Mouse (Mus musculus): ENCODE data around the gene Tmpo.

Gene Tmpo

DNA sequence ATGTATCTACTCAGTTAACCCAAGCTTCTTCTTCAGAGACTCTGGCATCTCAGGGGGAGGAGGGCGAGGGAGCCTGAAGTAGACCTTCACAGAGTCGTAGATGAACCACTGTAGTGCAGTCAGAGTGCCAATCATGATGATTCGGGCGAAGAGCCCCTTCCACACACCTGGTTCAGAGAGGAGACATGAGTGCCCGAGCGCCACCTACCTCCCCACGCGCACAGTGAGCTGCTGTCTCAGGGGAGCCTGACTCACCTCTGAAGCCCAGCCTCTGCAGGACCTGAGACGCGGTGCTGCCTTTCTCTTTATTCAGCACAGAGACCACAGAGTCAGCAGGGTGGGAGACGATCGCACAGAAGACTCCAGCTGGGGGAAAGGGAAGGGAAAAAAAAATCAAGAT is 64.2 kb downstream of the Tmpo start:
- in situ Hi-C loops (cut with MboI, MseI) = loop anchor here (5.0 kb wide), 1 partner anchor 35 kb away; no protein-coding TSS in a partner anchor

- in situ Hi-C loops (cut with MboI, MseI) = loop anchor here (10.0 kb wide), 1 partner anchor 1075 kb away; no protein-coding TSS in a partner anchor
Measured at GRCm38 (mm10) chr10:91109841-91110240, 71.3 kb downstream of the Tmpo start.

DNA sequence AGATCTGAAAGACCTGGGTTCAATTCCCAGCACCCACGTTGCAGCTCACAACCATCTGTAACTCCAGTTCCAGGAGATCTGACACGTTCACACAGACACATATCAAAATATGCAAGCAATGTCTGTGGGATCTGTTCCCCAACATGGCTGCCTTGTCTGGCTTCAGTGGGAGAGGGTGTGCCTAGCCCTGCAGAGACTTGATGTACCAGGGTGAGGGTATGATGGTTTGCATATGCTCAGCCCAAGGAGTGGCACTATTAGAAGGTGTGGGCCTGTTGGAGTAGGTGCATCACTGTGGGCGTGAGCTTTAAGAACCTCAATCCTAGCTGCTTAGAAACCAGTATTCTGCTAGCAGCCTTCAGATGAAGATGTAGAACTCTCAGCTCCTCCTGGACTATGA is 75.1 kb downstream of the Tmpo start:
- in situ Hi-C loops (cut with MboI, MseI) = loop anchor here (10.0 kb wide), 1 partner anchor 1079 kb away; no protein-coding TSS in a partner anchor

- in situ Hi-C loops (cut with MboI, MseI) = loop anchor here (10.0 kb wide), 1 partner anchor 1082 kb away; no protein-coding TSS in a partner anchor
Measured at GRCm38 (mm10) chr10:91102799-91103590, 78.1 kb downstream of the Tmpo start.

GRCm38 (mm10) chr10:91101936-91102335 is 79.2 kb downstream of the Tmpo start:
- in situ Hi-C loops (cut with MboI, MseI) = loop anchor here (10.0 kb wide), 1 partner anchor 1083 kb away; no protein-coding TSS in a partner anchor

DNA sequence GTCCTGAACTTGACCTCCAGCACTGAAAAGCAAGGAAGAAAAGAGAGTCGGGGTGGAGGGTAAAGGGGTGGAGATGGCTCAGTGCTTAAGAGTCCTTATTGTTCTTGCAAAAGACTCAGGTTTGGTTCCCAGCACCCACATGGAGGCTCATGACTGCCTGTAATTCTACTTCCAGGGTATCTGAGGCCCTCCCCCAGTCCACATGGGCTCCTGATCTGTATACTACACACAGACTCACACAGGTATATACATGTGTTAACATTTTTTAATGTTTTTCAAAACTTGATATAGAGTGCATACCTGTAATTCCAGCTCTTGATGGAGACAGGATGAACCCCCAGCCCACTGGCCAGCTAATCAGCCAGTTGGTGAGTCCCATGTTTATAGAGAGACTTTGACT is 81.0 kb downstream of the Tmpo start:
- in situ Hi-C loops (cut with MboI, MseI) = loop anchor here (10.0 kb wide), 1 partner anchor 1085 kb away; no protein-coding TSS in a partner anchor

- in situ Hi-C loops (cut with MboI, MseI) = no loop called here
Measured at GRCm38 (mm10) chr10:91098056-91098455, 83.1 kb downstream of the Tmpo start.

All from T-helper 2 cell (primary cell).